Mouse (Mus musculus) adrenal gland, adult 8-10 months (tissue): Measurements from ENCODE around the gene Kcnn3. TPM values are rescaled to one million over a fixed set of nuclear protein-coding genes. Genes with fewer than 3 reads are reported as not detected.

ENCODE experiments used
- DNase-seq: peaks from one replicate; pipeline ENCODE4 v3.0.0; 2022
- total RNA-seq, 4 experiments: library from RNA; stranded (reverse); gene quantifications; 2 replicates each; pipeline ENCODE4 v1.2.4; 2022

Gene Kcnn3
- total RNA-seq, 4 experiments from 2014 or later = 3.8 to 6.6 (median 5.2) TPM

DNA sequence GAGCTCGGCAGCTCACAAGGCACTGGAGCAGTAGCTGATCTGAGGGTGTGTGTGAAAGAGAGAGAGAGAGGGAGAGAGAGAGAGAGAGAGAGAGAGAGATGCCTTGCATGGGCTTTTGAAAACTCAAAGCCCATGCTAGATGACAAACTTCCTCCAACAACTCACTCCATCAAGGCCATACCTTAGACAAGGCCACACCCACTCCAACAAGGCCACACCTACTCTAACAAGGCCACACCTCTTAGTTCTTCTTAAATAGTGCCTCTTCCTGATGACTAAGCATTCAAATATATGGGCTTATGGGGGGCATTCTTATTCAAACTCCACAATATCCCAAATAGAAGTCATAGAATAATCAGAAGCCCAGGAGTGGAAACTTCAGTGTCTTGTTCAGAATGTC is 49.1 kb downstream of the Kcnn3 start:
- DNase-seq = no peak

DNA sequence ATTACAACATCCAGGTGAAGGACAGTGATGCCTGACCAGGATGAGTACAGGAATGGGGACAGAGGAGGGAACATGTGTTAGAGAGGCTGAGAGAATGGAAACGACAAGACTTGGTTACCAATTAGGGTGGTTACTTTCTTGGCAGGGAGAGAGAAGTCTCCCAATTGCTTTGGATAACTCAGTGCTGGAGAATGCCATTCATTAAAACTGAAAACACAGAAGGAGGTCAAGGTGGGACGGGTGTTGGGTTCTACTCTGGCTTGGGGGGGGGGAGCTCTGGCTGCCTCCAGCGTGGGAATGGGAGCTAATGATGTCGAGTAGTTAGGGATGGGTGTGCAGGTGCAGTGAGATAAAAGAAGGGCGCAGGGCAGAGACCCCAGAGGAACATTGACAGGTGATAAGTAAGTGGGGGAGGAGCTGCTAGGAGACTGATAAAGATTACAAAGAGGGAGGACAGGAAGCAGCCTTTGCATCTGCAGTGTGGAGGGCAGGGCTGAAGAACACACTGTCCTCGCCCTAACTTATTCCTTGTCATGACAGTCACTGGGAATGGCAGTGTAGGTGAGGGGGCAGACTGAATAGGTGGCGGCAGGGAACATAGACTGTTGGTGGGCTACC is 49.9 kb downstream of the Kcnn3 start:
- no peak for DNase-seq

GRCm38 (mm10) chr3:89570362-89570761 is 50.4 kb downstream of the Kcnn3 start:
- no peak for DNase-seq

GRCm38 (mm10) chr3:89574260-89574659 is 54.3 kb downstream of the Kcnn3 start:
- no peak for DNase-seq

GRCm38 (mm10) chr3:89576381-89576780 is 56.4 kb downstream of the Kcnn3 start:
- no peak for DNase-seq

GRCm38 (mm10) chr3:89577154-89577553 is 57.2 kb downstream of the Kcnn3 start:
- no peak for DNase-seq

GRCm38 (mm10) chr3:89578083-89578482 is 58.1 kb downstream of the Kcnn3 start:
- no peak for DNase-seq

DNA sequence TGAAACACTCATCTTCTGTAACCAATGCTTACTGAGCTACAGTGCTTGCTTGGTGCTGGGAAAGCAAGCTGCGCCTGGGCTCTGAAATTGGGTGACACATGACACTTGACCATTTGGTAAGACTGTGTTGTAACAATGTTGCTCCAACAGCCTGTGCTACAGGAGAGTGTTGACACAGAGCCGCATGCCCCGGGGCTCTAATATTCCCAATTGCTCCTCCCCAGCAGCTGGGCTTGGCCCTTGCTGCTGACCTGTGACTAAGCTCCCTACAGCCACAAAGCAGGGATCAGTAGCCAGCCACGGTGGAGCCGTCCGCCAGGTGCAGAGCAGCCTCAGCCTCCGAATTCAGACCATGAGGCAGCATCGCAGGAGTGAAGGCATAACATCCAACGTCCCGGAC is 58.8 kb downstream of the Kcnn3 start:
- peak; percentile 47 for DNase-seq

DNA sequence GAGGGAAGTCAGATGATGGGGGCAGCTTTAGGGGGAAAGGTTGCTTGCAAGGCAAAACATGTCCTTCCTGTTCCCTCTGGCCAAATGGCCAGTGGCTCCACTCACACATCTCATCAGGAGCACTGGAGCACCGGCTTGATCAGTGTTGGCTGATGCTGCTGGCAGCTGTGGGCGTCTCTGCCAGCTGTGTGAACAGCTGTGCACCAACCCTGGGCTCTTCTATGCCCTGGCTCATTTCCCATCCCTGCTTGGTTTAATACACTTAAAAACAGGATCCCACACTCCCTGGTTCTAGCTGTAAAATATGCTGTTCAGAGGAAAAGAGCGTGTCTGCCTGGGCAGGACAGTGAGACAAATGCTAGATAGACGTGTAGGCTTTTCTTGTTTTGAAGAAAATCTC is 64.3 kb downstream of the Kcnn3 start:
- DNase-seq = no peak

DNA sequence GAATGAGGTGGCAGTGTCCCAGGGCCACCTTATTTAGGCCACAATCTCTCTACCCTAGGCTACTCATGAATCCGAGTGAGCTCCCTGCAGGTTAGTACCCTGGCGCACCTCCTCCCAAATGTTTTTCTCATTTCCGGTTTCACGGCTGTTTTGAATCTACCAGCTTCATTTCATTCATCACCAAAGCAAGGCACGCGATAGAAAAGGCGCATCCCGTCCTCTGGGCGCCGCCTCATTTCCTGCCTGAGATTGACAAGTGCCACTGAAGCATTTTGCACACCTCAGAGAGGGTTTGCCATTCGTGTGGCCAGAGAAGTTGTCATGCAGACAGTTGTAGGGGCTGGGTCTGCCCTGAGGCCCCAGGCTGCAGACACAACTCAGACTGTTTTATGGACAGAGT is 68.5 kb downstream of the Kcnn3 start:
- no peak for DNase-seq

DNA sequence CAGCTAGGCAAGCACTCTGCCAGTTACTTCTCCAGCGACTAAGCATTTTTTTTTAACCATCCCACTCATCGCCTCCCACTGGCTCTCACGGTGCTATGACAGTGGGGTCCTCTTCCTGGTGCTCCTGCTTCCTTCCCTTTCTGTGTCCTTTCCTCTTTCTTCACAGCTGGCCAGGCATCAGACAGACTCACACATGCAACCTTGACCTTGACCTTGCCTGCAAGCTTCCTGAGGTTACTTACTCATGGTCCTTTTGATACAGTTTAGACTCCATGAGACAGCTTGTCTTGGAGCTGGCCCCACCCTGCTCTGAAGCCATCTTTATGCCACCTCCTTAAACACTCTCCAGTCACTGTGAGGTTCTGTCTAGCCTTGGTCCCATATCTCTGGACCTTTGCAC is 69.4 kb downstream of the Kcnn3 start:
- peak; percentile 40 for DNase-seq

DNA sequence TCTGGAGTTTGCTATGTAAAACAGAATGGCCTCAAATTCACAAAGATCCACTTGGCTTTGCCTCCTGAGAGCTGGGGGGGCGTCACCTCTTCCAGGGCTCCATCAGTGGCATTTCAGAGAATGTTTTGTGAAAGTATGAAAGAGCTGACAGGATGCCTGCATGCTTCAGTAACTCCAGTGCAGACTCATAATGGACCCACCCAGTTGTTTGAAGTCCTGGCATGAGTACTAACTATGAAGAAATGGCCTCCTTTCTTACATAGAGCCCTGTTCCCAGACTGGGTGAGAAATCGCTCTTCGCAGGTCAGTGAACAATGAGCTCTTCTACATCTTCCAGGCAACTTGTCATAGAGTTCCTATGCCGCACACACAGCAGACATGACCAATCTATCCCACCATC is 70.4 kb downstream of the Kcnn3 start:
- DNase-seq = no peak

DNA sequence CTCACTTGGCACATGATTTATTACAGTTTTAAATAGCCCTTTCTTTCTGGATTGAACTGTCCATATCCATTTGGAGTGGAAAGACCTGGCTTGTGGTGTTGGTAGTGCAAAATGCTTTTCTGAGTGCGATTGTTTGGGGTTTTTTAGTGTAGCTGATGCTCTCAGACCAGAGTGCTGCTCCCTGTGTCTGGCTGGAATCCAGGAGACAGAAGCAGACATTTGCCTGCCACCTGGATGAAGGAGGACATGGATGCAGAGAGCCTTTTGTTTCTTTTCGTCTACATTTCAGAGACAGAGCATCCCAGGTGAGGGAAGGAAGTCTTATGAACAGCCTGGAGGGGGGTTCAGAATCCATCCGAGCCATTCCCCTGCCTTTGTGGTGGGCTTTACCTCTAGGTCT is 71.5 kb downstream of the Kcnn3 start:
- DNase-seq = no peak

DNA sequence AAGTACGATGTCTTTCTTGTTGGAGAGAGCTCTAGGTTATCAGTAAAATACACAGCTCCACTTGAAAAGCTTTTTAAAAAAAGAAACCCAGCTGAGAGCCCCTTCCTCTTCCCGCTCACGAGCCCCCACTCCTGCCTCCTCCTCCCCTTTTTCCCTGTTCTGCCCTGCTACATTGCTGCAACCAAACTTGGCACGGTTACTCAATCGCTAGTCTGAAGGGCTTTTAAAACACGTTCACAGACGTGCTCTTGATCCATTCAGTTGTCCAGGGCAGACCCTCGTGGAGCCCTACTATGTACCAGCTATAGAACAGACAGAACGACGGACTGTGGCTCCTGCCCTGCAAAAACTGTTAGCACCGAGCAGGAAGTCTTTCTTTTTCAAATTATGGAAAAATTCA is 72.8 kb downstream of the Kcnn3 start:
- DNase-seq = no peak

DNA sequence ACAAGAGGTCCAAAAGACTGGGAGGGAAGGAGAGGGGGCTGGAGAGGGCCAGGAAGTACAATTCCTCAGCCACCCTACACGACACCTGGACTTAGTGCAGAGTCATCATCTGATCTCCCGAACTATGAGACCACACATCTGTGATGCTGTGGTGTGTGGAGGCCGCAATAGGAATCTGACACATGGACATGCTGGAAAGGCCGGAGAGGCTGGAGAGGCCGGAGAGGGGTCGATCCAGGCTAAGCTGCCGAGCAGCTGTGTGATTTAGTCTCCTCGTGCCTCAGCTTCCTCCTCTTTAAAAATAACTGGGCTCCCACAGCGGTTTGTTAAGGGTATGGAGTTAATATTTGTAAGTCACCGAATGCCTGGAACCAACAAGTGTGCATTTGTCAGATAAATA is 73.6 kb downstream of the Kcnn3 start:
- DNase-seq = no peak

GRCm38 (mm10) chr3:89598361-89598760 is 78.4 kb downstream of the Kcnn3 start:
- no peak for DNase-seq

DNA sequence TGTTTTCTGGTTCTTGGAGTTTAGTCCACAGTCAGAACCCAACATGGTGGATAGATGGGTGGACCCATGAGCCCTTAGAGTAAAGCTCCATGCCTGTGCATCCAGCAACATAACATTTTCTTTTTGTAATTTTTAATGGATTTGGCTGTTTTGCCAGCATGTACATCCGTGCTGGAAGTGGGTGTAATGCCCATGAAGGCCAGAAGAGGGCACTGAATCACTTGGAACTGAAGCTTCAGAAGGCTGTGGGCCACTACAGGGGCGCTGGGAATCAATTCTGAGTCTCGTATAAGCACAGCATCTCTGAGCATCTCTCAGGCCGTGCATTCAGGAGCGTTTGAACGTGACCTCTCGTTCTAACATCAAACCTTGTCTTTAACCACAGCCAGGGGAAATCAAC is 79.0 kb downstream of the Kcnn3 start:
- DNase-seq = no peak

DNA sequence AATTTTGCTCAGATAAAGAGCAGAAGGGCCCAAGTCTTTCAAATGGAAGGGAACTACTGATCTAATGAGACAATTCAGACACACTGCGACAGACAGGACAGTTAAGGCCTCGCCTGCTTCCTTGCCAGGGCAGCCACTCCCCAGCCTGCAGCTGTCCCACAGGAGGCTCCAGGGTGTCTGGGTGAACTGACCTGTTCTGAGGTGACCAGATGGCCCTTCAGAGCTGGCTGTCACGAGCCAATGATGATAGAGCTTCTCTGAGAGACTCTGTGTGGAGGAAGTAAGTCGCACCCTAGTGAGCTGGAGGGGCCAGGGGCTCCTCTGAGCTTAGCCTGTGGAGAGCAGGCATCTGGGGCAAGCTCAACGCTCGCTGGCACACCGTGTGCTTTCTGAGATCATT is 81.1 kb downstream of the Kcnn3 start:
- DNase-seq = no peak

- no peak for DNase-seq
Measured at GRCm38 (mm10) chr3:89603300-89603699, 83.3 kb downstream of the Kcnn3 start.

DNA sequence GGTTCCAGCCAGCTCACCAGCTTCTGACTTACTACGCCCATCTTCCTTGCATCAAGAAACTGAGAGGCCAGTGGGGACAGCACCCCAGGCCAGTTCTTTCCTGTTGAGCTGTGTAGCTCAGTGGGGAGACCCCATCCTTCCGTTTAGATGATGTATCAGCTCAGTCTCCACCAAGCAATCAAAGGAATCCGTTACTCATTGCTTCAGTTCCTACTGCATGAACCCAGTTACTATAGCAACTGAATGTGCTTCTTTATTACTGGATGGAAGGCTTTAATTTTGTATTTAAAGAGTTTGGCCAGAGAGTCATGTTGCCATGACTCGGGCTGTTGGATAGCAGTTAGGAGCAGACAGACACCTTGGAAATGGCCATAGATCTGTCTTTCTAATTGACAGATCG is 85.3 kb downstream of the Kcnn3 start:
- no peak for DNase-seq

DNA sequence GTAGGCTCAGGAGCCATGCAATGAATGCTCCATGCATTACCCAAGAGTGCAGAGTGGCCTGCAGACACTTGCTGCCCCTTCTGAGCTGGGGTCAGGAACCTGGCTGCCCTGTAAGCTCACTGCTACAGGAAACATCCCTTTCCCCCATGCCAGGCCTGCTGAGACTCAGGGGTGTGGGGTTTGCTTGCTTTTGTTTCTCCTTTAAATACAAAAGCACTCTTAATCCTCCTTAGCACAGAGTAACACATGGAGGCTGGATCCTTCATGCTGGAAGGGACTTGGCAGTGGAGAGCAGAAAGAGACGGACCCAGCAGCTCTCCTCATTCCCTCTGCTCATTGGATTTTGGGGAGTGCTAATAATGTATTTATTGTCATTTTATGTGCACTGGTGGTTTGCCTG is 87.4 kb downstream of the Kcnn3 start:
- no peak for DNase-seq

DNA sequence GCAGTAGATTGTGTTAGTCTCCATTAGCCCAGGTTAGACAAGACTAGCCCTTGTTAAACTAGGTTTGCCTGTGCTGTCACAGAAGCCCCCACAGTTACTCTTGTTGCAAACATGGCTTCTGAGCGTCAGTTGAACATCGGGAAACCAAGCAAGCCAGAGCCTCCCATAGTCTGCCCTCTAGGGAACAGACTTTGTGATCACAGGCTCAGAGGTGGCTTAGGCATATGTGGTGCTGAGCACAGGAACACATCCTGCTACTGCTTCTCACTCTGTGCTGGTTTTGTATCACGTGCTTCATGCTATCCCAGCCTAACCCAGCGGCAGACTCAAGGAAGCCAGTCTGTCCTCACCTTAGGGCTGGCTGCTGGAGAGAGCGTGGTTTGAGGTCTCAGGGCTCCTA is 92.1 kb downstream of the Kcnn3 start:
- no peak for DNase-seq

GRCm38 (mm10) chr3:89613526-89614523 is 93.9 kb downstream of the Kcnn3 start:
- DNase-seq = peak; percentile 67

DNA sequence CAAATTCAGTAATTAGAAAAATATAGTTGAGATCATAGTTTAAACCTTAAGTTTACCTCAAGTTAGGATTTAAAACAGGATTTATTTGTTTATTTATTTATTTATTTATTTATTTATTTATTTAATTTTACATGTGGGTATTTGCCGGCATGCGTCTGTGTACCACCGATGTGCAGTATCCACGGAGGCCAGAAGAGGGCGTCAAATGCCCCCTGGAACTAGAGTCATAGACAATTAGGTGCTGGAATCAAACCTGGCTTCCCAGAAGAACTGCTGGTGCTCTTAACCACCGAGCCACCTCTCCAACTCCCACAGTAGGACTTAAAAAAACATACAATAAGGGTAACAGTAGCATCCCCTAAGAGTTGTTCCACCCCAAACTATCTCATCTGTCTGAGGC is 96.9 kb downstream of the Kcnn3 start:
- DNase-seq = no peak
